Mouse (Mus musculus): ENCODE data around the gene Cmas.

Cmas gene

DNA sequence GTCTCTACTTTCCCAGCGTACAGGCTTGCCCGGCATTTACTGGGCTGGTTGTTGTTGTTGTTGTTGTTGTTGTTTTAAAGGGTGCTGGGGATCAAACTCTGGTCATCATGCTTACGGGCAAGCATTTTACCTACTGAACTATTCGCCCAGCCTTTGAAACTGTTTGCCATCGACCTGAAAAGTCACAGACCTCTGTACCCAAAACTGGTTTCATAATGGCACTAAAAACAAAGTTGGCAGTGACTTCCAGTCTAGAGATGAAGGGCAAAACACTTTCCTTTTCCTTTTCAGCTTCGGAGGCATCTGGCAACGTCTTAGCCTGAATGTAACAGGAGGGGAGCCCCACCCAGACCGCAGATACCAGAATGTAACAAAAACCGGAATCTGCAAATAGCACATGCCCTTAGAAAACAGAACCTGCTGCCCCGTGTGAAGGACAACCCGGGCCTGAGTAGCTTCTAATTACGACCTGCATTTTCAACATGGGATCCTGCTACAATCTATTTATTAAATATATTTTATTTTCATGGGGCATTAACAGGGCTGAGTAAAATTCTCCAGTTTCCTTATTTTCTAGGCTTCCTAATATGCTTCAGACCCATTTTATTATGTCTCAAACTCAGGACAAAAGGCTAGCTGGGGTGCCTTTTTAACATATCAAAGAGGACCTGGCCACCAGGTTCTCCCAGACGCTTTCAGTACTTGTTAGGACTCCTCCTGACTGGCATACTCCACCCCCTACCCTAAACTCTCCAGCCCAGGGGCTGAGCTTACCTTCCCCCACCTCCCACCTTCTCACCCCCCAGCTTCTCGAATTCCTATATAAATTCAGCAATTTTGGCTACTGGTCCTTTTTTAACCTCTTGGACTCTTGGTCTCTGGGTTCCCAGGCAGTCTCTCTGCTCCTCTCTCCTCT, 3.9 kb upstream of the Cmas start:
- DNase-seq (ENCODE audit: low read depth, low spot score): no peak

- DNase-seq (ENCODE audit: low read depth, low spot score): no peak
Measured at GRCm38 (mm10) chr6:142757334-142757965, 964 bp downstream of the Cmas start.

- no peak for DNase-seq (ENCODE audit: low read depth, low spot score)
Measured at GRCm38 (mm10) chr6:142757976-142758375, 1.5 kb downstream of the Cmas start.

- DNase-seq (ENCODE audit: low read depth, low spot score): no peak
Measured at GRCm38 (mm10) chr6:142758562-142758961, 2.1 kb downstream of the Cmas start.

- DNase-seq (ENCODE audit: low read depth, low spot score): no peak
Measured at GRCm38 (mm10) chr6:142759633-142760032, 3.1 kb downstream of the Cmas start.

GRCm38 (mm10) chr6:142764933-142765332, 8.4 kb downstream of the Cmas start:
- DNase-seq (ENCODE audit: low read depth, low spot score): no peak

- DNase-seq (ENCODE audit: low read depth, low spot score): no peak
Measured at GRCm38 (mm10) chr6:142767305-142767704, 10.8 kb downstream of the Cmas start.

GRCm38 (mm10) chr6:142769896-142770295, 13.4 kb downstream of the Cmas start:
- no peak for DNase-seq (ENCODE audit: low read depth, low spot score)

- DNase-seq (ENCODE audit: low read depth, low spot score): no peak
Measured at GRCm38 (mm10) chr6:142771643-142772042, 15.2 kb downstream of the Cmas start.

DNA sequence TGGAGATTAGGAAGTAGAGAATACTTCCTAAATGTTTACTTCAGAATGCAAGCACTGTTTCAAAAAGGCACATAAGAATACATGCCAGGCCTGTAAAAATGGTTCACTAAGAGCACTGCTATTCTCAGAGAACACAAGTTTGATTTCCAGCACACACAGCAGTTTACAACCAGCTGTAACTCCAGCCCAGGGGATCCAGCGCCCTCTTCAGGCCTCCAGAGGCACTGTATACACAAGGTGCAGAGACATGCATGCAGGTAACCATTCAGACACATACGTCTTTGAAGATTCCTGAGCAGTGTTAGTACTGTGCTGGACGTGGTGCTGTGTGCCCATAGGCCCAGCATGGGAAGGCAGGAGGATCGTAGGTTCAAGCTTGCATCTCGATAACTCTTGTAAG, 17.1 kb downstream of the Cmas start:
- DNase-seq (ENCODE audit: low read depth, low spot score): no peak

GRCm38 (mm10) chr6:142776935-142777334, 20.4 kb downstream of the Cmas start:
- DNase-seq (ENCODE audit: low read depth, low spot score): no peak

DNA sequence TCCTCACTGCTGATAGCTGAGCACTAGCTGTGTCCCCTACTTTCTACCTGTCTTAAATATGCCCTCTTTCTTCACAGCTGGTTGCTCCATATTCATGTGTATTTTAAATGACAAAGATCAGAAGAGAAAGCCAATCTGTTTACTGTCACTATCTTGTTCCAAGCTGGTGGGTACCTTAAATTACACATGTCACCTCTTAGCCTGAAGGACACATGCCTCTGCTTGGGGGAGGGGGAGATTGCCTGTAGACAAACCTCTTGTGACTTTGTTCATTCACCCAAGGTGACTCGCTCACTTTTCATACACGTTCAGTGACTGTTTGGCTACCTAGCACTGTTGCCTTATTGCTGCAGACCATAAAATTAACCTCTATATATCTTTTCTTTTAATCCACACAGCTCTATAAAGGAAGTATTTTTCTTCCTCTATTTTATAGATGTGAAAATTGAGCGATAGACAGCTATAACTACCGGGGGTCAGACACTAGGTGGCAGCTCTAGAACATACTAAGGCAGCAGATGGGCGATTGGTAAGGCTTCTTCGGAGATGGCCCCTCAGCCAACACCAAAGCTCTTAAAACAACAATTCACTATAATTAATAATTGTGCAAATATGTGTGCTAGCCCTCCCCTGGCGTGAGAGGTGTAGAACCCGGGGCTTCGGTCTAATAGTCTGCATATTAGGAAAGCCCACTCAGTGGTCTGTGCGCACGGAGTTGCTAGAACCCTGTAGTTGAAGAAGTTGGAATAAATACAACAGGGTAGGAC, 22.7 kb downstream of the Cmas start:
- peak; percentile 8 for DNase-seq (ENCODE audit: low read depth, low spot score)

GRCm38 (mm10) chr6:142779812-142780573, 23.5 kb downstream of the Cmas start:
- DNase-seq (ENCODE audit: low read depth, low spot score): no peak

DNA sequence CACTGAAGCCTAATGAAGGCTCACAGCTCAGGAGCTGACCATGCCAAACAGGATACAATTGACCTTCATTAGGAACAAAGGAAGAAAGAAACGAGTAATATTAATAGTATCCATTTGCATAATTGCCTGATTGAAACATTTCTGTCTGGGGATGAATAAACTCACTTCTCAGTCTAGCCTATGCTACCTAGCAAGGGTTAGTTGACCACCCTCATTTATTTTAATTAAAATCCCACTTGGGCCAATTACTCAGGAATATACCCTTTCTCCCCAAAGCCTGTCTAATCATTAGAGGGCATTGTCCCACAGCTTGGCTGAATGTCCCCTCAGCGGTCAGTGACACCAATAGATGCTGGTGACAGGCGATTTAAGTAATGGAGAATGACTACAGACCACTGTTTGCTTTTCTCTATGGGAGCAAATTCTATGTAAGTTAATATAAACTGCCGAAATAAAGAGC, 24.1 kb downstream of the Cmas start:
- no peak for DNase-seq (ENCODE audit: low read depth, low spot score)

GRCm38 (mm10) chr6:142781286-142781685, 24.8 kb downstream of the Cmas start:
- no peak for DNase-seq (ENCODE audit: low read depth, low spot score)

- DNase-seq (ENCODE audit: low read depth, low spot score): peak; percentile 70
Measured at GRCm38 (mm10) chr6:142785343-142785742, 28.9 kb downstream of the Cmas start.

DNA sequence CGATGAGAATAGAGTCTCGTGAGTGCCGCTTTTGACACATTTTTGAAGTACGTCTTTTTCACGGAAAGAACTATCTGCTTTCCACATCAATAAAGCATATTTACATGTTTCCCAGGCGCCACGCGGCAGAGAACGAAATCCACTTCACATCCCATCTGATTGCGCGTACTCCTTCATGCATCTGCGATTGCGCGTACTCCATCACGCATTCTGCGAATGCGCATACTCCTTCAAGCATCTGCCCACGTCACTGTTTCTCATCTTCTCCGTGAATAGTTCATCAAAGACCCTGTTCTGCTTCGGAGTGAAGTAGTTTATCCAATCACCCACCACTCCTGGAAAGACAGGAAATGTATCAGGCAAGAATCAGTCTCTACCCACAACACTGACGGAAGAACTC, 29.6 kb downstream of the Cmas start:
- no peak for DNase-seq (ENCODE audit: low read depth, low spot score)

GRCm38 (mm10) chr6:142788042-142788987, 31.8 kb downstream of the Cmas start:
- no peak for DNase-seq (ENCODE audit: low read depth, low spot score)

DNA sequence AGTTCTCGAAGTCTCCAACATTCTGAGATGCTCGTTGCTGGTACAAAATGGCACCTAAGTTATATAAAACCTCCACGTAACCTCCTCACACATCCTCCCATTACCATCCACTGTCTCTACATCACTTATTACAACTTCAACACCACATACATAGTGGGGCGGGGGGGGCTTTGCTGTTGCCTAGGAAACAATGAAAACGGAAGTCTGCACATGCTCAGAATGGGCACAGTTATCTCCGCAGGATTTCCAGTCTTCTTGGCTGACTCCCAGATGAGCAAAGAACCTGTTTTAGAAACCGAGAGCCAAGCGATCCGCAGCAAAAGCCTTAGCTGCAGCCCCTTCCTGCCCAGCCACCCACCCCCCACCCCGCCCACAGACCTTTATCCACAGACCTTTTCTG, 33.2 kb downstream of the Cmas start:
- DNase-seq (ENCODE audit: low read depth, low spot score): no peak

DNA sequence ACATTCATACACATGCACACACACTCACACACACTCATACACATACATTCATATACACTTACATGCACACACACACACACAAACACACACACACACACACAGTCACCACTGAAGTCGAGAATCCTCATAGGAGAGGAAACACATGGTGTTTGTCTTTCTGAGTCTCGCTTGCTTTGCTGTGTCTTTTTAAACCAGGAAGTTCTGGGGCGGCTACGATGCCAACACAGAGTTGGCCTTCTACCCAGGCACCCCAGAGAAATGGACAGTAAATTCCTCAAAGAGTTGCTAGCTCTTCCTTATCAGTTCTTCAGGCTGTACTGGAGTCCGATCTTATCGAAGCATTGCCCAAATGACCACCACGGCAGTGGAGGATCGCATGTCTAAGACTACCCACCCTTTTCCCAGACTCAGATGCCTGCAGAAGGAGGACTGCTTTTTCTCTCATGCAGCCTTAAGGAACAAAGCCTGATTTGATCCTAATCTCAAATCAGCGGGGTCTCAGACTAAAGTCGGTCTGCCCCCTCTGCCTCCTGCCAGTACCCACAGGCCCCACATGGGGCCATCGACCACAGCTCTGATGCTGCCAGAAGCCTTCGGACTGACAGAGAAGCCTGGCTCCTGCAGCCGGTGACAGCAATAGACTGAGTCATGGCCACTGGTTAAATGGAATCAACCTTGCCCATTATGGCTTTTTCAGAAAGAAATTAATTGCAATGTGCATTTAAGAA, 35.9 kb downstream of the Cmas start:
- no peak for DNase-seq (ENCODE audit: low read depth, low spot score)
